Mouse (Mus musculus) forebrain, postnatal 0 days (tissue): ENCODE measurements at regions not wholly inside any gene's neighbourhood (a gene's known extent, or its start where the extent isn't known, plus 50 kb on each side); places are given as distances from the start of the nearest gene placed in this dataset.

Experiments
- ATAC-seq: fragments of 200-750 bp; cut with Nextera tagmentation; 2 replicates; pipeline ENCODE4 v1.8.0; 2017; ENCODE audit warnings: mild to moderate bottlenecking, moderate library complexity
- DNase-seq: peaks from one replicate; pipeline ENCODE4 v3.0.0-alpha.2; 2015
- H3K27ac ChIP-seq: fragments of 300-500 bp; sonication (generic); 2 replicates; pipeline ENCODE4 v1.5.1; 2014; ENCODE audit warnings: low read depth, mild to moderate bottlenecking, antibody characterized with exemption, low read length, moderate library complexity, mixed read lengths
- H3K27me3 ChIP-seq: fragments of 300-500 bp; sonication (generic); 2 replicates; pipeline ENCODE4 v1.6.1; 2014; ENCODE audit warnings: mild to moderate bottlenecking, low read length, mixed read lengths; ENCODE audit not compliant: insufficient read depth
- H3K36me3 ChIP-seq: fragments of 300-500 bp; sonication (generic); 2 replicates; pipeline ENCODE4 v1.6.1; 2014; ENCODE audit warnings: mild to moderate bottlenecking, moderate library complexity; ENCODE audit not compliant: insufficient read depth
- H3K4me1 ChIP-seq: fragments of 300-500 bp; sonication (generic); 2 replicates; pipeline ENCODE4 v1.6.1; 2014; ENCODE audit warnings: antibody characterized with exemption; ENCODE audit not compliant: insufficient read depth
- H3K4me2 ChIP-seq: fragments of 300-500 bp; sonication (generic); 2 replicates; pipeline ENCODE4 v1.6.1; 2014; ENCODE audit warnings: low read depth, mild to moderate bottlenecking, moderate library complexity
- H3K4me3 ChIP-seq: fragments of 300-500 bp; sonication (generic); 2 replicates; pipeline ENCODE4 v1.5.1; 2014; ENCODE audit warnings: low read depth, low read length, mixed read lengths
- H3K9ac ChIP-seq: fragments of 300-500 bp; sonication (generic); 2 replicates; pipeline ENCODE4 v1.6.1; 2014; ENCODE audit warnings: mild to moderate bottlenecking
- H3K9me3 ChIP-seq: fragments of 300-500 bp; sonication (generic); 2 replicates; pipeline ENCODE4 v1.6.1; 2016; ENCODE audit warnings: low read length
- CTCF ChIP-seq: sonication (generic); IDR thresholded peaks from 2 replicates; pipeline ENCODE4 v1.5.1; 2016; ENCODE audit warnings: antibody characterized with exemption, control low read depth, low read depth
- WGBS: fragments of 180-500 bp; shearing (Covaris S2); extraction: QIAGEN DNeasy Blood & Tissue Kit; methylation state at CpG from one replicate; pipeline ENCODE4 v1.1.7; 2014; 5-methylcytosine and 5-hydroxymethylcytosine counted together

DNA sequence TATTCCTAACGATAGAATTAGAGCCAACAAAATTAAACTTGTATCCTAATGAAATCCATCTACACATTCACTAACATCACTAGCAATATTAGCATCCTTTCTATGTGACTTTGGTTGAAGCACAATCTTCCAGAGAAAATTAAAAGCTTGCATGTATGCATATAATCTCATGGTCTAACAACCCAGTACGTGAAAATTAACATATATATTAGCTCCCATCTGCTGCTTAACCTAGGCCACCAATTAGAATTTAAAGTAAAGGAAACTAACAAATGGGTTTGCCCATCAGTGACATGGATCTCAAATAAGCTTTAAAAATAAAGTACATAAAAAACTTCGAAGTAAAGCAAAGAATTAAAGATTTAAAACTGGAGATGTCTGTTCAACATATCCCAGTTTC is 278.9 kb upstream of the Gm21293 start:
- Histone ChIP-seq H3K4me1 (no peaks in the 10 kb centered on the region), H3K4me2 (no peak overlapping the region), H3K36me3 (no peaks in the 10 kb centered on the region), H3K9ac (no peak overlapping the region), H3K4me3 (no peak overlapping the region), H3K27ac (no peak overlapping the region), H3K27me3 (no peaks in the 10 kb centered on the region), H3K9me3 (no peaks in the 10 kb centered on the region)
- 81% methylated on average over 3 of the region's 3 CpGs for WGBS
- no peak for TF ChIP-seq CTCF
- ATAC-seq (no peak), DNase-seq (no peak)

DNA sequence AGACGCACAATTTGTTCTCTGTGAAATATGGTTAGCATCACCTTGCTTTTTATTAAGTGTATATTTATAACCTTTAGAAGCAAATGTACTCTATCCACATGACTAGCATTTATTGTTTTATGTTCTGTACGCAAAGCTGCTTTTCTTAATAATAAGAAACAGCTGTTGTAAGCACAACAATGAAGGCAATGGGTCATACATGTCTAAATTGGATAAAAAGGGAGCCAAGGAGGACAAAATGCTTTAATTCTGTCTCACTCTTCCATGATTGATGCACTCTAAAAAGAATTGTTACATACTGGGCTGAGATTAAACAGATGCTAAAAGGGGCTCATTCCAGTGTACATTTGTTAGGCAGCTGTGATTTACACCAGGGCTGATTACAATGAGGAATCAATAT is 232.7 kb upstream of the Gm21293 start:
- no peak overlapping the region for H3K9ac ChIP-seq
- H3K27me3 ChIP-seq = no peaks in the 10 kb centered on the region
- no peak for ATAC-seq
- no peaks in the 10 kb centered on the region for H3K4me1 ChIP-seq
- 85% methylated on average over 2 of the region's 2 CpGs for WGBS
- H3K9me3 ChIP-seq = no peaks in the 10 kb centered on the region
- H3K27ac ChIP-seq = no peak overlapping the region
- TF ChIP-seq CTCF = no peak
- DNase-seq = no peak
- no peak overlapping the region for H3K4me3 ChIP-seq
- H3K36me3 ChIP-seq = no peaks in the 10 kb centered on the region
- no peak overlapping the region for H3K4me2 ChIP-seq

DNA sequence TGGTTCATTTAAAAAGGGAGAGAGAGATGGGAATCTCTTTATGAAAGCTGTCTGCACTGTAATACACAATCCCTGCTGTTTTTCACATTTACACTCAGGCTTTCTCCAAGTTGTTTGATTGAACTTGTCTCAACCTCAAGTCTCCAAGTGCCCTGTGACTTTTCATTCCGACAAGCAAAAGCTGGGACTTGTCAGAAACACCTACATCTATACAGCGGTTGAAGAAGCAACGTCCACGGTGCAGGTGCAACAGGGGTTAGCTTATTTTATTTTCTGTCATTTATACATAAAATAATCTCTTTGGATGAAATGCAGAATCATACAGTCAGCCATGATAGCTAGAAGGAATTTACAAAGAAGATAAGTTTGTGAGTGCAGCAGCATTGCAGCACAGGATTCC is 184.6 kb upstream of the Gm21293 start:
- DNase-seq (no peak), ATAC-seq (no peak)
- Histone ChIP-seq H3K9me3 (no peaks in the 10 kb centered on the region), H3K27ac (no peak overlapping the region), H3K9ac (no peak overlapping the region), H3K4me1 (no peaks in the 10 kb centered on the region), H3K27me3 (no peaks in the 10 kb centered on the region), H3K4me3 (no peak overlapping the region), H3K4me2 (no peak overlapping the region), H3K36me3 (no peaks in the 10 kb centered on the region)
- no peak for TF ChIP-seq CTCF
- 78% methylated on average over 4 of the region's 4 CpGs for WGBS

DNA sequence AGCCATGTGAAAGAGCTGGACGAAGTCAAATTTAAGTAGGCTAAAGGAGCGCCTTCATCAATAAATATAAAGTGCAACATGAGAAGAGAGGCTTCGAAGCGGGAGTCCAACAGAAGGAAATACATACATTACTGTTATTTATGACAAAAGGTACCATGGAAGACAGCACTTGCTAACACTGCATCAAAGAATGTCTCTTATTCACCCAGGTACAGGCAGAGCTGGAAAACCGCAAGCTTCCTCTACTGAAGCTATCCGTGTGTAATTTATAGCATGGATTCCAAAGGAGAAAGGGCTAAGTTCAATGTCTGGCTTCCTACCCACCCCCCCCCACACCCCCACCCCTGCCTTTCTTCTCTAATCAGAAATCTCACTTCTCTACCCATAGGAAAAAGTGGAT is 166.7 kb upstream of the Gm21293 start:
- no peak overlapping the region for H3K27ac ChIP-seq
- no peaks in the 10 kb centered on the region for H3K27me3 ChIP-seq
- H3K4me2 ChIP-seq = no peak overlapping the region
- WGBS = 93% methylated on average over 6 of the region's 6 CpGs
- ATAC-seq = no peak
- no peaks in the 10 kb centered on the region for H3K36me3 ChIP-seq
- no peak overlapping the region for H3K4me3 ChIP-seq
- H3K4me1 ChIP-seq = no peaks in the 10 kb centered on the region
- H3K9me3 ChIP-seq = no peaks in the 10 kb centered on the region
- no peak overlapping the region for H3K9ac ChIP-seq
- no peak for TF ChIP-seq CTCF
- DNase-seq = no peak

DNA sequence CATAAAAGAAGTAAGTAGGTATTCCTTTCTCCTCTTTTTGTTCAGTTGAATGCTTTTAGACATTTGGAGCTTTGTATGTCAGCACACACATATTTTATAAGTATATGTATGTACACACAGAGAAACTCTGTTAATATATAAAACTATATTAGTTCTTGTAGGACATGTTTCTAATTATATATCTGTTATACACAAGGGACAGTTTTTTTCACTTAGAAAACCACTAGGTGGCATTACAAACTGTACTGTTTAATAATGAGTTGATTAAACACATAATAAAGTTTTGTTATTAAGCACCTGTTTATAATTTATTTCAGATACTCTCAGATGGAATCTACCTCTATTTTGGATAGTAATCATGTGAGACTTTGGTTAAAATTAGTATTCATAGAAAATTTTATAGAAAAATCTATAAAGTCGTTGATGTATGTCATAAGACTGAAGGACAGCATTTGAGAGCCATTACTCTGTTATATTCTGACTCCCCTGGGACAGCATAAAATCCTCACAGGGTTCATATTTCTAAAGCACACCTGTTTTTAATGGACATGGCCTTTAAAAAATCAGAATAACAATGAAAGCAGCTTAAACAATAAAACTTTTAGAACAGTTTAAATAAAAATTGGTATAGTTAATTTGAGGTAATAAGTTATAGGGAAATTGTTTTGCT is 158.4 kb upstream of the Gm21293 start:
- no peak for TF ChIP-seq CTCF
- H3K27me3 ChIP-seq = no peaks in the 10 kb centered on the region
- H3K36me3 ChIP-seq = no peaks in the 10 kb centered on the region
- H3K27ac ChIP-seq = no peak overlapping the region
- H3K4me1 ChIP-seq = no peaks in the 10 kb centered on the region
- H3K9ac ChIP-seq = no peak overlapping the region
- no peak overlapping the region for H3K4me2 ChIP-seq
- no peak overlapping the region for H3K4me3 ChIP-seq
- H3K9me3 ChIP-seq = no peaks in the 10 kb centered on the region
- ATAC-seq (no peak), DNase-seq (peak; percentile 8)
- 73% methylated on average over 1 of the region's 1 CpGs for WGBS

DNA sequence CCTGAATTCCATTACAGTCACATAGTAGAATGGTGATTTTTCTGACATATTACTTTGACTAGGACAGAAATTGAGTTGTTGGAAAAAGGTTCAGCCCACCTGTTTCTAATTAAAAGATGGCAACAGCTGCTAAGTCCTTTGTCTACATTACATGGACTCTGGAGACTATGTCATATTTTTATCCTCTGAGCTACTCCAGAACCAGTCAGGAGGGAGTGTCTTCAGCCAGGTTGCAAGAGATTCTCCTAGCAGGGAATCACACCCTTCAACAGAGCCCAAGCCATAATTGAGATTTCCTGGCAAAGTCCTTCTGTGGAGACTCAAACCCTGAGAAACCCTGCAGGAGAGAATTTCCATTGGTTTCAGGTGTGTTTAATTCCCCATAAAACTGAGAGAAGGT is 123.2 kb upstream of the Gm21293 start:
- Histone ChIP-seq H3K27ac (no peak overlapping the region), H3K36me3 (no peaks in the 10 kb centered on the region), H3K9ac (no peak overlapping the region), H3K4me3 (no peak overlapping the region), H3K27me3 (no peaks in the 10 kb centered on the region), H3K9me3 (no peaks in the 10 kb centered on the region), H3K4me1 (no peaks in the 10 kb centered on the region), H3K4me2 (no peak overlapping the region)
- TF ChIP-seq CTCF = no peak
- no peak for DNase-seq
- ATAC-seq = no peak

DNA sequence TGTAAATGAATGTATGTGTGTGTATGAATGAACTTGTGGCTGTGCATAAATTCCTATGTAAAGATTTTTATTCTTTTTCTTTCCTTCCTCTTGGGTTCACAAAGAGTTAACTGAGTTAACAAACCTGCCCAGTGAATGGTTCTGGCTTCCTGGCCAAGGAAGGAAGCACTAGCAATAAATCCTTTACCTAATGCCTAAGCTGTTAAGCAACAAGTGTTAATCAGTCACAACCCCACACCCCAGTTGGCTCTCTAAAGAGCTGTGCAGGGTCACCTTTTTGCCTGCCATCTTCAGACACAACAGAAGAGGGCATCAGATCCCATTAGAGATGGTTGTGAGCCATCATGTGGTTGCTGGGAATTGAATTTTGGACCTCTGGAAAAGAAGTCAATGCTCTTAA is 121.2 kb upstream of the Gm21293 start:
- ATAC-seq = no peak
- H3K4me1 ChIP-seq = no peaks in the 10 kb centered on the region
- no peak overlapping the region for H3K4me2 ChIP-seq
- H3K4me3 ChIP-seq = no peak overlapping the region
- H3K36me3 ChIP-seq = no peaks in the 10 kb centered on the region
- no peak for DNase-seq
- H3K9me3 ChIP-seq = no peaks in the 10 kb centered on the region
- no peak overlapping the region for H3K9ac ChIP-seq
- H3K27ac ChIP-seq = no peak overlapping the region
- TF ChIP-seq CTCF = no peak
- H3K27me3 ChIP-seq = no peaks in the 10 kb centered on the region

DNA sequence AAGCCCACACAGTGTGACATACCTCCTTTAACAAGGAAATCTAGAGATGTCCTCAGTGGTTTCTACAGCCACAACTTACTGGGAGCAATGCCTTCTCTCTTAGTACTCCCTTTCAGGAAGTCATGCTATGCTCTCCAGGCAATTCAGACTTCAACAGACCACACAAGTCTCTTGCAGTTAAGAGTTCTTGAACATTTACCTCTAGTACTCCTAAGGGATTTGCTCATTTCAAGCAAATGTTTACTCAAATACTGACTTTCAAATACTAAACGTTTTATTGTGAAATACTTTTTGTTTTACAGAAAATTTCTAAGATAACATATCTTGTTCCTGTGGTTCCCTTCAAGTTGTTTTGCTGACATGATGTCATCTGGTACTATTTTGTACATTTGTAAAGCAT is 114.6 kb upstream of the Gm21293 start:
- Histone ChIP-seq H3K4me3 (no peak overlapping the region), H3K27me3 (no peaks in the 10 kb centered on the region), H3K36me3 (no peaks in the 10 kb centered on the region), H3K9ac (no peak overlapping the region), H3K4me2 (no peak overlapping the region), H3K9me3 (no peaks in the 10 kb centered on the region), H3K27ac (no peak overlapping the region), H3K4me1 (no peaks in the 10 kb centered on the region)
- ATAC-seq = no peak
- WGBS = 72% methylated on average over 1 of the region's 1 CpGs
- DNase-seq = no peak
- TF ChIP-seq CTCF = no peak
